Mouse (Mus musculus) heart, postnatal 0 days (tissue): ENCODE results near the gene Erv3. TPM values are rescaled to one million over a fixed set of nuclear protein-coding genes. Genes with fewer than 3 reads are reported as not detected.

Source experiments
- ATAC-seq: fragments of 200-750 bp; cut with Nextera tagmentation; 2 replicates; pipeline ENCODE4 v1.8.0; 2017; ENCODE audit warnings: low read depth, moderate number of reproducible peaks, moderate library complexity; ENCODE audit not compliant: insufficient read depth
- DNase-seq: peaks from one replicate; pipeline ENCODE4 v3.0.0-alpha.2; 2016; ENCODE audit warnings: low spot score
- H3K27ac ChIP-seq: fragments of 300-500 bp; sonication (generic); 2 replicates; pipeline ENCODE4 v1.5.1; 2014; ENCODE audit warnings: low read depth, mild to moderate bottlenecking
- H3K27me3 ChIP-seq: fragments of 300-500 bp; sonication (generic); 2 replicates; pipeline ENCODE4 v1.6.1; 2014; ENCODE audit warnings: low read length, mixed read lengths; ENCODE audit not compliant: control insufficient read depth, insufficient read depth
- H3K36me3 ChIP-seq: fragments of 300-500 bp; sonication (generic); replicated peaks from 2 replicates; pipeline ENCODE4 v1.6.1; 2014; ENCODE audit warnings: low read length, mixed read lengths; ENCODE audit not compliant: control insufficient read depth, insufficient read depth
- H3K4me1 ChIP-seq: fragments of 300-500 bp; sonication (generic); 2 replicates; pipeline ENCODE4 v1.6.1; 2014; ENCODE audit warnings: antibody characterized with exemption; ENCODE audit not compliant: control insufficient read depth, insufficient read depth
- H3K4me2 ChIP-seq: fragments of 300-500 bp; sonication (generic); 2 replicates; pipeline ENCODE4 v1.6.1; 2014; ENCODE audit warnings: low read depth, mild to moderate bottlenecking, low read length, moderate library complexity
- H3K4me3 ChIP-seq: fragments of 300-500 bp; sonication (generic); 2 replicates; pipeline ENCODE4 v1.5.1; 2014; ENCODE audit warnings: low read depth, low read length
- H3K9ac ChIP-seq: fragments of 300-500 bp; sonication (generic); replicated peaks from 2 replicates; pipeline ENCODE4 v1.6.1; 2014; ENCODE audit warnings: low read depth, low read length, mixed read lengths
- H3K9me3 ChIP-seq: fragments of 300-500 bp; sonication (generic); replicated peaks from 2 replicates; pipeline ENCODE4 v1.6.1; 2016; ENCODE audit warnings: low read length; ENCODE audit not compliant: control insufficient read depth
- CTCF ChIP-seq: IDR thresholded peaks from 2 replicates; pipeline ENCODE4 v1.5.1; 2016; ENCODE audit warnings: antibody characterized with exemption, control low read depth, low read depth
- EP300 ChIP-seq: IDR thresholded peaks from 2 replicates; pipeline ENCODE4 v1.6.1; 2016; ENCODE audit warnings: antibody characterized with exemption, low read depth
- WGBS: fragments of 180-500 bp; shearing (Covaris S2); extraction: QIAGEN DNeasy Blood & Tissue Kit; methylation state at CpG from one replicate; pipeline ENCODE4 v1.1.7; 2014; 5-methylcytosine and 5-hydroxymethylcytosine counted together
- polyA plus RNA-seq: library from polyadenylated mRNA; unstranded; fragments of >200 nt; fragmentation: Nextera tagmentation; extraction: Ambion mirVana; gene quantifications from 2 replicates; pipeline ENCODE4 v1.2.1, GENCODE M21; 2015
- total RNA-seq: library from RNA; depleted of rRNA; stranded (reverse); fragments of >200 nt; gene quantifications from 2 replicates; pipeline ENCODE4 v1.2.3, GENCODE M21; 2014; ENCODE audit warnings: low replicate concordance

Gene Erv3
- total and polyA plus RNA-seq, 2 experiments from 2014 or later, result not detected

DNA sequence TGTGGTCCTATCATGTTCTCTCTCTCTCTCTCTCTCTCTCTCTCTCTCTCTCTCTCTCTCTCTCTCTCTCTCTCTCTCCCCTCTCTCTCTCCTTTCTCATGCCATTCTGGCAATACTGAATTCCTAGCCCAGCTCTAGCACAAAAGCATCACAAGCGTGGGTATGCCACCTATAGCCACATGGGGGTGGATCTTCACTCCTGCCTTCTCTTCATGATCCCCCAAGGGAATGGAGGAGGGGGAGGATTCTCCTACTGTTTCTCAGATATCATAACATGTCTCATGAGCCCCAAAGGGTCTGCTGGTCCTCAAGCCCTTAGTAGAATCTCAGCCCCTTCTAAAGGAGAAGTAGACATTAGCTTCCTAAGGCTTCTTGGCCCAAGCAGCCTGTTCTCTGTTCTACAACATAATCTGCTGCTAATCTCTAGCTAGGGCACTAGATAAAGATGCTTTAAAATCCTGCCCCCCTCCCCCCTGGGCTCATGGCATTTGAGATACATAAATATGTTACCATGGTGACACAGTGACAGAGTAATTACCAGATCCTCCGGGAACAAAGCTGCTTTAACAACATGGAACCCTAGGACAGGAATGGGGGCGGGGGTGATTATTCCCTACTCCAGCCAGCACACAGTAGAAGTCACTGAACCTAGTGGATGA is 3.2 kb upstream of the Erv3 start:
- H3K27ac ChIP-seq, result no peak overlapping the region
- no peak for TF ChIP-seq EP300
- TF ChIP-seq CTCF, result no peak
- no peak for DNase-seq
- H3K27me3 ChIP-seq, result no peaks in the 10 kb centered on the region
- no peak overlapping the region for H3K4me3 ChIP-seq
- H3K9me3 ChIP-seq, result peaks cover 8% of the 10 kb centered on the region; the same call in 1 of the 2 replicates
- no peaks in the 10 kb centered on the region for H3K36me3 ChIP-seq
- H3K9ac ChIP-seq, result no peak overlapping the region
- no peak overlapping the region for H3K4me2 ChIP-seq
- ATAC-seq, result no peak
- WGBS, result 70% methylated on average over 3 of the region's 3 CpGs
- H3K4me1 ChIP-seq, result no peaks in the 10 kb centered on the region

GRCm38 (mm10) chr2:131857838-131858237 is 1.7 kb downstream of the Erv3 start:
- H3K27me3 ChIP-seq, result no peaks in the 10 kb centered on the region
- ATAC-seq, result no peak
- H3K9me3 ChIP-seq, result peaks cover 8% of the 10 kb centered on the region; the same call in 1 of the 2 replicates
- H3K36me3 ChIP-seq, result no peaks in the 10 kb centered on the region
- no peak overlapping the region for H3K9ac ChIP-seq
- H3K4me2 ChIP-seq, result no peak overlapping the region
- no peak overlapping the region for H3K27ac ChIP-seq
- H3K4me1 ChIP-seq, result no peaks in the 10 kb centered on the region
- no peak overlapping the region for H3K4me3 ChIP-seq
- DNase-seq, result no peak
- TF ChIP-seq EP300 (no peak), CTCF (no peak)

- Histone ChIP-seq H3K27ac (no peak overlapping the region), H3K4me3 (no peak overlapping the region), H3K36me3 (no peaks in the 10 kb centered on the region), H3K9ac (no peak overlapping the region), H3K4me2 (no peak overlapping the region), H3K4me1 (peaks cover 5% of the 10 kb centered on the region; the same call in 1 of the 2 replicates), H3K27me3 (no peaks in the 10 kb centered on the region), H3K9me3 (no peaks in the 10 kb centered on the region)
- 75% methylated on average over 4 of the region's 4 CpGs for WGBS
- DNase-seq, result no peak
- no peak for ATAC-seq
- TF ChIP-seq EP300 (no peak), CTCF (no peak)
These were observed 5.8 kb downstream of the Erv3 start for GRCm38 (mm10) chr2:131853719-131854118.

- H3K36me3 ChIP-seq, result no peaks in the 10 kb centered on the region
- H3K27me3 ChIP-seq, result no peaks in the 10 kb centered on the region
- H3K9ac ChIP-seq, result no peak overlapping the region
- H3K4me1 ChIP-seq, result peaks cover 9% of the 10 kb centered on the region
- no peak for TF ChIP-seq CTCF
- no peak for TF ChIP-seq EP300
- H3K4me2 ChIP-seq, result no peak overlapping the region
- no peaks in the 10 kb centered on the region for H3K9me3 ChIP-seq
- H3K27ac ChIP-seq, result no peak overlapping the region
- no peak for ATAC-seq
- WGBS, result 60% methylated on average over 12 of the region's 12 CpGs
- no peak overlapping the region for H3K4me3 ChIP-seq
- DNase-seq, result no peak
These were observed 8.0 kb downstream of the Erv3 start for GRCm38 (mm10) chr2:131851333-131852092.

- Histone ChIP-seq H3K27me3 (no peaks in the 10 kb centered on the region), H3K4me2 (no peak overlapping the region), H3K4me1 (peaks cover 17% of the 10 kb centered on the region), H3K9me3 (no peaks in the 10 kb centered on the region), H3K9ac (no peak overlapping the region), H3K4me3 (no peak overlapping the region), H3K27ac (no peak overlapping the region), H3K36me3 (no peaks in the 10 kb centered on the region)
- ATAC-seq, result no peak
- WGBS, result 86% methylated on average over 4 of the region's 4 CpGs
- no peak for DNase-seq
- no peak for TF ChIP-seq EP300
These were observed 9.5 kb downstream of the Erv3 start for GRCm38 (mm10) chr2:131850047-131850446.
